Mouse (Mus musculus) brain, embryonic 18.5 days (tissue): ENCODE measurements at regions not wholly inside any gene's neighbourhood (a gene's known extent, or its start where the extent isn't known, plus 50 kb on each side); places are given as distances from the start of the nearest gene placed in this dataset.

ENCODE experiments used
- DNase-seq: peaks from one replicate; pipeline ENCODE4 v3.0.0-alpha.2; 2012; ENCODE audit warnings: low read depth, low spot score

DNA sequence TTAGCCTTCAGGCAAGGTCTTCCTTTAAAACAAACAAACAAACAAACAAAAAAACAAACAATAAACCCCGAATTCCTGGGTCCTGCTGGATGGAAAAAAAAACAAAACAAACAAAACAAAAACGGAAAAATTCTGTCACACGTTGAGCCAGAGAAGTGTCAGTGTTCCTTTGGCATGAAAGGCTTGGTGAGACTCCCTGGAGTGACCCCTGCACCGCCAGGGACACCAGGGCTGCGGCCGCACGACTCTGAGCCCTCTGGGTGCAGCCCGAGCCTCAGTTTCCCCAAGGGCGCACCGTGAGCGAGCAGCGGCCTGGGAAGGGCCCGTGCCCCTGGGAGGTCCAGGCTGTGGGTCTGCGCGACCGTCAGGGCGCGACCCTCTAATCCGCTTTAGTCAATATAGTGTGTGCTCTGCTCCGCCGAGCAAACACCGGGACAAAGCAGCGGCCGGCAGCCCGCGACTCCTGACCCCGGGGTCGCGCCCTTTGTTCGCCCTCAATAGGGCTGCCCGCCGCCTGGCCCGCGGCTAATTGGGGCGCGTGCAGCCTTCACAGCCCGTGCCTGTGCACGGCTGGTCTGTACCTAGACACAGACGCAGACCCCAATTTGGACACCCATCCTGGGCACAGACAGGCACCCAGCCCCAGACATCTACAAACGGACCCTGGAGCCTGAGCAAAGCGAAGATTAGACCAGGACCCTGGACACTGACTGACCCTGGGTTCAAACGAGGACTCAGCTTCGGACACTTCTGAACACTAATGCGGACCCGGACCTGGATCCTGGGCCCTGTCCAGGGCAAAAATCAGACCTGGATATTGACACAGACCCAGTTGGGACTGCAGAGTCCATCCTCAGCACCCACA is 74.0 kb upstream of the Ppara start:
- no peak for DNase-seq

DNA sequence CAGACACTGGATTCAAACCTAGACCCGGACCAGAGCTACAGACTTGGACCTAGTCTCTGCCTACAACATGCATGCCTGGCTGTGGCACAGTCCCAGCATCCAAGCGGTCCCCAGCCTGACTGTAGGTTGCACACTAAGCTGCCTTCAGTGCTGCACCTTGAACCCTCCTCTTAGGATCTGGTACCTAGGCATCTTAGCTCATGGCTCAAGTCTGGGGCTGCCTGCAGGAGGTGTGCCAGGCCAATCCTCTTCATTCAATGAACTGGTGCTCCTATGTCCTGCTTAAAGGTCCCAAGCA is 73.4 kb upstream of the Ppara start:
- no peak for DNase-seq

DNA sequence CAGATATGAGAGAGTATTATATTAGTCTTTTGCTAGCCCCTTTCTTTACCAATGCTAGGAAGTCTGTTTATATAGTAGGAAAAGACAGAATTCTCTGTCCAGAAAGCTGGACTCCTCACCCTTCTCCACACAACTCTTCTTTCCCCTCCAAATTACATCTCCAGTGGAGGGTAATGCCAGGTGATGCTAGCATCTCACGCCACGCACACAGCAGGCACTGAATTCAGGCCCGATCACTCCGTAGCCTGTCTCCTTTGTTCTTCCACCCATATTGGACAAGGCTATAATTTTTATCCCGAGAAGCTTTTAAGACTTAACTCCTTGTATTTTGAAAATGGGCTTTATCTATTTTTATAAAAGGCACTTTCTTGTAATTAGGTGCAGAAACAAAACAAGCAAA is 73.0 kb upstream of the Ppara start:
- DNase-seq, result no peak

DNA sequence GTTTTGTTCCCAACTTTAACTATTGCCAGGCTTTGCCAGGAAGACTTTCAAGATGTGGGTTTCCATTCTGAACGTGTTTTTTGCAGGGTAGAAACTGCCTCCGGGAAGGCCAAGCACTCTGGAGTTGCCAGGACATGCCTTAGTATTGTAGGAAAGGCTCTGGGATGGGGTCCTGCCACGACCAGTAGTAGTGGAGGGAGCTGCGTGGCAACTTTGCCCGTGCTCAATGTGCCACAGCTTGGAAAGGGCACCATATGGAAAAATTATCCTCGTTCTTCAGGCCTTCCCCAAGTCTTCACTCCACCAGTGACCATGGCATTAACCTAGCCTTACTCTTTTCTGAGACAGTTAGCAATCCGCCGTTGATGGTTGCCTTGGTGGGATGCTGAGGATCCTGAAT is 72.5 kb upstream of the Ppara start:
- DNase-seq, result no peak

DNA sequence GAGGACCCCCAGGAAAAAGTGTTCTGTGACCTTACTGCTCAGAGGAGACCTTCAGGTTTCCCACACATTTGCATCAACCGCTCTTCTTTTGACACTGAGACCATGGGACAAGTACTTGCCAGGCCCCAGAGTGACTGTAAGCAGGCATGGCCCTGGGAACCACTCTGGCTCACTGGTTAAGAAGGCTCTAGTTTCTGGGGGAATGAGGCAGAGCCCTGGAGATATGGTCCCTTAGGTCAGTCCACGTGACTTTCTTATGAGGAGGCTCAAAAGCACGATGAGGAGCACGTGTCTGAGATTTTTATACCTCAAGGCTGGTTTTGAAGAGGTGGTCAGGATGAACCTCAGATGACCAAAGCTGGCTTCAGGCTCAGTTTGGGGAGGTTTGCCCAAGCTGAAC is 72.1 kb upstream of the Ppara start:
- no peak for DNase-seq

DNA sequence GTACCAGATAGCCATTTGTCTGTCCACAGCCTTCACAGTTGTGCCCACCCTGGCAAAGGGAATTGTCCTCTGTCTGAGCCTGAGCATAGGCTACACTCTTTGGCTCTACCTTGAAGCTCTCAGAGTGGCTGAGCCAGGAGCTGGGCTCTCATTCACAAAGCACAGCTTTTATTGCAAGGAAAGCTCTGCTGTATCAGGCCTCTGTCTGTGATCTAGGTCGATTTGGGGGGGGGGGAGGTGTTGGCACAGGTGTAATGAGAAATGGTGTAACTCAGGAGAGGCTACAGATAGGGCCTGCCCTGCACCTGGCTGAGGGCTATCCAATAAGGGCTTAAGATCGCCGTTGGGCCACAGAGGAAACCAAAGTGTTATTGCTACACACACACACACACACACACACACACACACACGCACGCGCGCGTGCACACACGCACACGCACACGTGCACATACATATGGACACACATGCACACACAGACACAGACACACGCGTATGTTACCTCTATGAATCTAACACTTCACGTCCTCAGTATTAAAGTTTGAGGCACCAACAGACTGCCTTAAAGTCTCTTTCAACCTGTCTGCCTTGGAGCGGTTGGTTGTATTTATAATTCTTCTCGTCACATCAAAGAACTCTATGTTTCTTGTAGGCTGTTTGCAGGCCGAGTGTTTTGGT is 70.9 kb upstream of the Ppara start:
- no peak for DNase-seq

DNA sequence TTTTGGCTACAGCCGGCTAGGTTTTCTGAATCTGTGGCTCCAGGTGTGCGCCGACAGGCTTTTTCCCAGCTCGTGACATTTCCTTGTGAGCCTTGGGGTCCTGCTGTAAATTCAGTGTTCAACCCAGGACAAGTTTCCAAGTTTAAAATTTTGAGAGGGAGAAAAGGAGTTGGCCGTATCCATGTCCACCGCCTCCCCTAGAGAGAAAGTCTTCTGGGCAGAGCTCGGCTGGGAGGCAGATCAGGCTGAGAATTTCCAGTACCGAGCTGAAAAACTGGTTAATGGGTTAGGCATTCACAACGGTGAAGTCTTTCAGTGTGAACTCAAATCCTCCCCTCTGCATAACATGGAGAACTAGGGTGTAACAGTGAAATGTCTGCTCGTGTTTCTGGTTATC is 70.4 kb upstream of the Ppara start:
- no peak for DNase-seq

DNA sequence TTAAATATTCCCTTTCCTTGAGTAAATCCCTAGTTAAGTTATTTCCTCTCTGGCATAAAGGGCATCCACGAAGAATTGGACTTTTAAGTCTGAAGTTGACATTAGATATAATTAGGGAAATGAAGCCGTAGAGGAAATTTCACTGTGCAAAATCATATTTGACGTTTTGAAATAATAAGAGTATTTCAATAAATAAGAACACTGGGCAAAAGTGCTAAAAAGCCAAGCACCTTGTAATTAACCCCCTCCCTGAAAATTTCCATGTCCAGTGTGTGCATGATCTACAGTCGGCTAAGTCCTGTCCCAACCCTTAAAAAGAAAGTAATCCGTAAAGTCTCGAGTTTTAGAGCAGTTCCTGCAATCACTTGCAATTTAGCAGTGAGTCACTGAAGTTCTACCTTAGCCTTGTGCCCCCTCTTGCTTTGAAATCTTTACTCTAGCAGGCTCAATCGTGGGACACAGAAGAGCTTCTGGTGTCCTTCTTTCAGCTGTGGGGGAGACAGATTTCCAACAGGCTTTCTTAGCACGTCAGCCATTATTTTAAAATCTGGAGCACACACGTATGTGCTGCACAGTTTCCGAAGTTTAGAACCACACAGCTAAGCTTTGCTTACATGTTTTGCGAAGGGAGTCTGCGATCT is 69.5 kb upstream of the Ppara start:
- DNase-seq, result no peak

DNA sequence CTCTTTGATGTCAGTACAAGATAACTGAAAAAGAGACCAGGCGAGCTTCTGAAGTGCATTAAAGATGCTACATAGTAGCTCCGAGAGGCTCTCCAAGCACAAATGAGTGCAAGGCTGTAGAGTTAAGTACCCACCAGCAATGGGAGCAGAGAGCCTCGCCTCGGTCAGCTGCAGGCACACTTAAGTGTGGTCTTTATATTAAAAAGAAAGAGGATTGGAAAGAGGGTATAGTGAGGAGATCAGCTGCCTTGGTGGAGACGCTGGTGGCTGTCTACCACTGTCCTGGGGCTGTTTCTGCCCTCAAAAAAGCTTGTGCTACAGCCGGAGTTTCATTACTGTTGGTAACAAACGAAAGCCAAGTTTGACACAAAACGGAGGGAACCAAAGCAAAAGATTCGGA is 68.3 kb upstream of the Ppara start:
- no peak for DNase-seq

DNA sequence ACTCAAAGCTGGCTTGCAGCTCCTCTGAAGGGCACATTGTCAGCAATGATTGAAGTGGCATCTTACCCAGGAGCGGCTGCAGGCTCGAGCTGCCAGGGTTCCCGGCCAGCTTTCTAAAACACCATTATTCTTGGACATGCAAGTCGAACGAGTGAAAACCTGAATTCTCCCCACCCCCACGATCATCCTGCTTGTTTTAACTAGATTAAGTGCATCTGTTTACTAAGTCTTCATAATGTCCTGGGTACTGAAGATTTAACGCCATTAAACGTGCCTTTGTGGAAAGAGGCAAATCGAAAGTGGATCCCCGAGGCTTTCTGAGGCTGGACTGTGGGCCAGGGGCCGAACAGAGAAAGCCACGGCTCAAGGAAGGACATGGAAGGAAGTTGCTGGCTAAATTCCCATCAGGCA is 67.4 kb upstream of the Ppara start:
- DNase-seq, result no peak

DNA sequence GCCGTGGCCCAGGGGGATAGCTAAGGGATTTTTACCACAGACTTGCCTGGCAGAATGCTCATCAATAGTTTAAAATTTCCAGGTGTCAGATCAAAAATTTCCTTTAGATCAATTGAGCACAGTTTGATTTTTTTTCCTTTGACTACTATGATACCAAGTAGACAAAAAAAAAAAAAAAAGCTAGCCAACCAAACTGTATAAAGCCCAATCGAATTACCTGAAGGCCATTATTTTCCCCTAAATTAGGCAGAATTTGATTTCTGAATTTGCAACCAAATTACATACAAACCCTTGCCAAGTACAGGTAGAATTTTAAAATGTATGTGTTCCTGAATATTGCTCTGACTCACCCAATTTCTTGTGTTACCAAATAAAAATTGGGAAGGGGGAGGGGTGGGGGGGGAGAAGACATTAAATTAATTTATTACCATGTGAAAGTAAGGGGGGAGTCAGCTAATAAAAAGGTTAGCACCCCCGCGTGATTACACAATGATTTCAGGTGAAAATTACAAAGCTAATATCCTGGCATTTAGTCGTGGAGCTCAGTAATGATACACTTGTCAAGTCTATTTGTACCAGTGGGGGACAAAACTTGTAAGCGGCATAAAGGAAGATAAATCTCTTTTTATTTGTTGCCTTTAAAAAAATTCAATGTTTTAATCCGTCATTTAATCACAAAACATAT is 66.7 kb upstream of the Ppara start:
- no peak for DNase-seq

DNA sequence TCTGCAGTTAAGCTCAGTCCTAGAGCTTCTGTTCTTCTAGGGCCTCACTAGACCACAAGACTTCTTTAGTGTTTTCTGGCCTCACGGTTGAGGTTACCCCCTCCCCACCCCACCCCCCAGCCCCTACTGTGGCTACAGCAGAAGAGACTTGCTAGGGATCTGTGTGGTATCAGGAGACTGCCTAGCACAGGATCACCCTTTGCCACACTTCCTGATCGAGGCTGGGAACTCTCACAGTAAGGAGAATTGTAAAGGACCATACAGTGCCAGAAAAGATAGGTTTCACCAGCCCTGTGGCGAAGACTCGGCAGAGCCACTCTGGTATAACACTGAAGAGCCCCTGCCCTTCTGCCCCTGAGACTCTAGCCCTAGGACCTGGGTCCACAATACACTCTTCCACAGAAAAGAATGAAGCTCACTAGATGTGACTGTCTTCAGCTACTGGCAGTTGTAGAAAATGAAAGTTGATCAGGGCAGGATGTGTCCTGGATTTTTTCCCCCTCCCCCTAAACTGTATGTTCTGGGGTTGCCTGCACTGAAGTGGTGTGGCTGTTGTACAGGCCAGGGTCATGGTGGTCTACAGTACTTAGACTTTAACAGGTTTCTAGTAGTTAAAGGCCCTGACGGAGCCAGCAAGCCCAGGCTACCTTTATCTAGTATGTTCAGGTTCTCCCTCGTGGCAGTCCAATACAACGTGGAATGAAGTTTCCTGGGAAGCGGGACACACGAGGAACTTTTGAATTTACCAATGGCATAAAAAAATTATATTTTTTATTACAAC is 65.7 kb upstream of the Ppara start:
- no peak for DNase-seq

DNA sequence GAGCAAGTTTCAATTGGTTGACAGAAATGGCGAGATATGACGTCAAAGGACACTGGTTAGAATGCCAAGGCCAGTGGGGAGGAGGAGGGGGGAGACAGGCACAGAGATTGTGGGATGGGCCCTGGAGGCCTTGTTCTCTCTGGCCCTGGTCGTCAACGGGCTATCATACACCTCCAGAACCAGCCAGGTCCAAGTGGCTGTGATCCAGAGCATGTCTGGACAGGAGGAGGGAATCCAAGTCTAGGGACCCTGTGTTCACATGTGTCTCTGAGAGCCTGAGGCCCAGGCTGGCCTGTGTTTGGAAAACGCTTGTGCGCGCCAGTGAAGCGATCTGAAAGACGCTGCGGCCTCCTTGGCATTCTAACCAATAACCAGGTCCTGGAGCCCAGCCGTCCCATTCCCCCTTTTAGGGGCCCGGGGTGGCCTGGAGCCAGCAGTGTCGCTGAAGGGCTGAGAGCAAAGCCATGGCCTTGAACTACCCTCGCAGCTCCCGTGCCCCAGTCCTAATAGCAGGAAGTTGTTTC is 65.1 kb upstream of the Ppara start:
- DNase-seq, result peak; percentile 83

DNA sequence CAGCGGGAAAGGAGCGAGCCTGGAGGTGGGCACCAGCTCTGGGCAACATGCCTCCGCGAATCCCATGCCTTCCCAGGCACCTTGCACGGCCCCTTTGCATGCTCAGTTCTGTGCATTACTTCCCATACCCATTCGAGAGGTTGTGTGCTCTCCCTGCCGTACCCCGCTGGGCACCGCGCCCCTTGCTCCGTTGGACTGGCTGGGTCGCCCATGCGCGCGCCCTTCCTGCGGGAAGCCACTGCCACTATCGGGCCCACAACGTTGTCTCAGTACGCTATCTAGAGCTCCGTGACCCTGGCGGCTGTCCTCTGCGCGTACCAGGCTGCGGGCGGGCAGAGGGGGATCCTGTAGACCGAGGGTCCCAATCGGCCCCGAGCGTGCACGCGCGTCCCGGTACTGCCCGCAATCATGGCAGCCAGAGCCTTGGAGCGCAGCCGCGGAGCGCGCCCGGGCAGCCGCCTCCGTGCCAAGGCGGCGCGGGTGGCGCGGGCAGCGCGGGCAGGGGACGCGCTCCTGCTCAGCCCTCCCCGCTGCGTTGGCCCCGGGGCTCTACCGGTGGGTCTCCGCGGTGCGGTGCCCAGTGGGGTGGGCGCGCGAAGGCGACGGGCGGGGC is 64.5 kb upstream of the Ppara start:
- DNase-seq, result peak; percentile 63

DNA sequence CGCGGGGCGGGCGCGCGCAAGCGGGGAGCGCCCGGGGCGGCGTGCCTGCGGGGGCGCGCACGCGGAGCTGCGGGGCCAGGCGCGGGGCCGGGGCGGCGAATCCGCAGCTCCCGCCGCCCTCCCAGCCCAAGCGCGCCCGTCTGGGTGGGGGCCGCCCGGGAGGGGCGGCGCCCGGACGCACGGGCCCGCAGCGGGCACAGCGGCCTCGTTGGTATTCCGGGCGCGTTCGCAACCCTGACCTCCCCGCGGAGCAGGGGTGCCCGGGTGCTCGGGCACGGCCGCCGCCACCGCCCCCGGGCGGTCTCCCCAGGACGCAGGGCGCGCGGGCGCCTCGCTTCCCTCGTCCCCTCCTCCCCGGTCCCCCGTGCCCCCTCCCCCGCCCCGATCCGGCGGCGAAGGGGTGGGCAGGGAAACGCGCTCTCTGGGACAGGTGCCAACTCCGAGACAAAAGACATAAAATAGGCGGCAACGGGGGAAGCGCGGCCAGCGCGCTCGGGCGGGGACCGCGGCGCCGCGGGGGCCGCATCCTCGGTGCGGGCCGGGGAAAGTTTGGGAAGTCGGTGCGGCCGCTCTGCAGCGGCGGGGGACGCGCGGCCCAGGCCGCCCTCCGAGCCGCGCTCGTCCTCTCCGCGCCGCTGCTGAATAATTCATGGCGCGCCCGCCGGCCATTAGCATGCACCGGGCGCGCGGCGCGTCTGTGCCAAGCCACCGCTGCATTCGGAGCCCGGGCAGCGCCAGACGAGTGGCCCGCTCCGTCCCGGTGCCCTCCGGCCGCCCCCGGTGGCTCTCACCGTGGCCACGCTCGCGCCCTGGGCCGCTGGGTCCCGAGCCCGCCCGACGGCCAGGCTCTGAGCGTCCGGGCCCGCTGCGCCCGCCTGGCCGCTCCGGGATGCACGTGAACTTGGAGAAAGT is 63.7 kb upstream of the Ppara start:
- peak; percentile 78 for DNase-seq

DNA sequence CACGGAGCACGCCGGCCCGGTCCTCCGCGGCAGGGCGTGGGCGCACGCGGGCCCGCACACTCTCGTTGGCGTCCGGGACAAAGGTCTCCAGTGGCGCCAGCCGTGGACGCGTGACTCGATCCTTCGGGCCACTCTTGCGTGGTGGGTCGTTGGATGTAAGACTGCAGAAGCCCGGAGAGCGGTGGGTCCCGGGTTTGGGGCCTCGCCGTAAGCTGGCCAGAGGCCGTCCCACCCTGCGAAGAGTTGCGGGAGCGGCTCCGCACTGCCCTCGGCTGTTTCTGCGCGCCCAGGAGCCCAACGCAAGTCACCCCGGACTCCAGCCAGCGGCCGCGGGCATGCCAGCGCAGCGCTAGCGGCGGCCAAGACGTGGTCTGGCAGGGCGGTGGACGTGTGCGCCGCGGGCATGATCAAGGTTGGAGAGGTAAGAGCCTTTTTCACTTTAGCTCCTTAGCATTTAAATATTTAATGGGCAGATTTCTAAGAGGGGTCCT is 63.0 kb upstream of the Ppara start:
- no peak for DNase-seq

DNA sequence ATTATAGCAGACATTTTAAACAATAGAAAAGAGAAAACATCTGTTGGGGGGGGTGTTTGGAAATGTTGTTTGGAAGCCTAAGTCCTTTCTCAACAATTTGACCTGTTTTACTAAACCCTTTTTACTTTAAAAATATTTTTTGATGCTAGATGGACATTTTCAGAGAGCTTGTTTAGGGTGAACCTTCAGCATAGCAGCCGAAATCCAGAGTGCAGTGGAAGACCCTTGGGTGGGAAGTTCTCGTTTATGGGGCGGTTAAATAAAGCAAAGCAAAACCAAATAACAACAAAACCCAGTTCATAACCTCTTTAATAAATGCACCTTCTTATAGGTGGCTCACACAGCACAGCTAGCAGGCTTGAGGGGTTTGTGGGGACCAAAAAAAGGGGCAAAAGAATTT is 62.4 kb upstream of the Ppara start:
- no peak for DNase-seq

DNA sequence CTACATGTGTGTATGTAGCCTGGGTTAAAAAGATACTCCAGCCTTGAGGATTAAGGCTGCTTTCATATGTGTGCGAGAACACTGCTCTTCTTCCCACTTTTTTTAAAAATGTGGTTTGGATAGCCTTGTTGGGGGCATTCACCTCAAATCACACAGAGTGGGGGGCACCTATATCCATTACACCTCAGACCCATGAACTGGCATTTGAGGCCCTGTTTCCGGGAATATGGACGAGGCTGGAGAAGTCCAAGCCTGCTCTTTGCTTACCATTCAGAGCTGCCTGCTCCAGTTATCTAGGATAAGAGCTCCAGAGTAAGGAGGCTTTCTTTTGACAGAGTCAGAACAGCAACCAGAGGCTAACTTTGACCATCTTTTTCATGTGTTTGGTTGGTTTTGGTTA is 61.9 kb upstream of the Ppara start:
- DNase-seq, result no peak

DNA sequence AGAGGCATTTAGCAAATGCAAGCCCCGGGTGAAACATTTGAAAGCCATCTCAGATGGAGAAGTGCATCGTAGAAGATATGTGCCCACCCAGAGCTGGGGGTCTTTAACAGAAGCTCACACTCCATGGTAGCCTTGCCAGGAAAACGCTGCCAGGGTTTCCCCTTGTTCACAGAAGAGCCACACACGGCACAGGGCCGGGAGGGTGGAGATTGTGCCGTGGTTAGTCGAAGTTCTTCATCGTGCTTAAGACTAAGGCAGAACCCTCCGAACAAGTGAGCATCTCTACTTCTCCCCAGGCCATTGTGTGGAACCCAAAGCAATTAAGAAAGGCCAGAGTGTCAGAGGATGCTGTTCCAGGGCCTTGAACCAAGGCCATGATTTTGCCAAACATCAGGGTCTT is 61.3 kb upstream of the Ppara start:
- DNase-seq, result no peak
